Mouse (Mus musculus) limb, embryonic 11.5 days (tissue): ENCODE measurements around the gene Camk1d. TPM values are rescaled to one million over a fixed set of nuclear protein-coding genes. Genes with fewer than 3 reads are reported as not detected.

Experiments
- ATAC-seq: fragments of 200-750 bp; cut with Nextera tagmentation; 2 replicates; pipeline ENCODE4 v1.8.0; 2017; ENCODE audit warnings: low read depth; ENCODE audit not compliant: insufficient number of reproducible peaks, low FRiP score, low TSS enrichment
- DNase-seq: peaks from one replicate; pipeline ENCODE4 v3.0.0-alpha.2; 2015; ENCODE audit warnings: low spot score
- H3K27ac ChIP-seq: fragments of 300-500 bp; sonication (generic); replicated peaks from 2 replicates; pipeline ENCODE4 v1.5.1; 2014; ENCODE audit warnings: low read depth, mild to moderate bottlenecking, low read length
- H3K27me3 ChIP-seq: fragments of 300-500 bp; sonication (generic); 2 replicates; pipeline ENCODE4 v1.6.1; 2014; ENCODE audit warnings: mild to moderate bottlenecking, low read length, mixed read lengths; ENCODE audit not compliant: control insufficient read depth, insufficient read depth
- H3K36me3 ChIP-seq: fragments of 300-500 bp; sonication (generic); 2 replicates; pipeline ENCODE4 v1.6.1; 2014; ENCODE audit warnings: mild to moderate bottlenecking, low read length, moderate library complexity, mixed read lengths; ENCODE audit not compliant: control insufficient read depth, insufficient read depth
- H3K4me1 ChIP-seq: fragments of 300-500 bp; sonication (generic); 2 replicates; pipeline ENCODE4 v1.6.1; 2014; ENCODE audit warnings: low read length, mixed read lengths; ENCODE audit not compliant: control insufficient read depth, insufficient read depth
- H3K4me2 ChIP-seq: fragments of 300-500 bp; sonication (generic); 2 replicates; pipeline ENCODE4 v1.6.1; 2014; ENCODE audit warnings: low read depth, mild to moderate bottlenecking, moderate library complexity; ENCODE audit not compliant: severe bottlenecking
- H3K4me3 ChIP-seq: fragments of 300-500 bp; sonication (generic); 2 replicates; pipeline ENCODE4 v1.5.1; 2014; ENCODE audit warnings: low read depth, low read length
- H3K9ac ChIP-seq: fragments of 300-500 bp; sonication (generic); 2 replicates; pipeline ENCODE4 v1.6.1; 2014; ENCODE audit warnings: mild to moderate bottlenecking, low read length
- H3K9me3 ChIP-seq: fragments of 300-500 bp; sonication (generic); 2 replicates; pipeline ENCODE4 v1.6.1; 2016; ENCODE audit warnings: low read length; ENCODE audit not compliant: control insufficient read depth
- WGBS: fragments of 180-500 bp; shearing (Covaris S2); extraction: QIAGEN DNeasy Blood & Tissue Kit; methylation state at CpG from one replicate; pipeline ENCODE4 v1.1.7; 2014; 5-methylcytosine and 5-hydroxymethylcytosine counted together
- polyA plus RNA-seq: library from polyadenylated mRNA; unstranded; fragments of >200 nt; fragmentation: Nextera tagmentation; extraction: Ambion mirVana; gene quantifications from 2 replicates; pipeline ENCODE4 v1.2.1, GENCODE M21; 2014

Camk1d gene
- polyA plus RNA-seq, 1 experiment from 2014 or later: 0.92 TPM

GRCm38 (mm10) chr2:5478709-5479108 is 235.6 kb downstream of the Camk1d start:
- Histone ChIP-seq H3K27ac (no peak overlapping the region), H3K27me3 (no peaks in the 10 kb centered on the region), H3K4me3 (no peak overlapping the region), H3K4me2 (no peak overlapping the region), H3K9me3 (no peaks in the 10 kb centered on the region), H3K36me3 (no peaks in the 10 kb centered on the region), H3K4me1 (no peaks in the 10 kb centered on the region), H3K9ac (no peak overlapping the region)
- DNase-seq (no peak), ATAC-seq (no peak)
- WGBS: 83% methylated on average over 5 of the region's 5 CpGs

- Histone ChIP-seq H3K36me3 (no peaks in the 10 kb centered on the region), H3K4me1 (no peaks in the 10 kb centered on the region), H3K9me3 (no peaks in the 10 kb centered on the region), H3K27ac (no peak overlapping the region), H3K4me2 (no peak overlapping the region), H3K9ac (no peak overlapping the region), H3K4me3 (no peak overlapping the region), H3K27me3 (no peaks in the 10 kb centered on the region)
- DNase-seq (no peak), ATAC-seq (no peak)
- WGBS: 99% methylated on average over 4 of the region's 4 CpGs
Observed at GRCm38 (mm10) chr2:5478256-5478655, 236.1 kb downstream of the Camk1d start.

GRCm38 (mm10) chr2:5477525-5477924 is 236.8 kb downstream of the Camk1d start:
- no peak overlapping the region for H3K27ac ChIP-seq
- H3K4me3 ChIP-seq: no peak overlapping the region
- no peak for ATAC-seq
- DNase-seq: no peak
- no peaks in the 10 kb centered on the region for H3K27me3 ChIP-seq
- WGBS: 64% methylated on average over 1 of the region's 1 CpGs
- no peak overlapping the region for H3K9ac ChIP-seq
- H3K36me3 ChIP-seq: no peaks in the 10 kb centered on the region
- no peak overlapping the region for H3K4me2 ChIP-seq
- no peaks in the 10 kb centered on the region for H3K9me3 ChIP-seq
- H3K4me1 ChIP-seq: no peaks in the 10 kb centered on the region

GRCm38 (mm10) chr2:5469366-5469941 is 244.9 kb downstream of the Camk1d start:
- Histone ChIP-seq H3K27me3 (no peaks in the 10 kb centered on the region), H3K4me2 (no peak overlapping the region), H3K4me3 (no peak overlapping the region), H3K9me3 (no peaks in the 10 kb centered on the region), H3K36me3 (no peaks in the 10 kb centered on the region), H3K27ac (no peak overlapping the region), H3K9ac (no peak overlapping the region), H3K4me1 (no peaks in the 10 kb centered on the region)
- ATAC-seq (no peak), DNase-seq (no peak)
- WGBS: 74% methylated on average over 4 of the region's 4 CpGs

GRCm38 (mm10) chr2:5467537-5467936 is 246.8 kb downstream of the Camk1d start:
- no peaks in the 10 kb centered on the region for H3K27me3 ChIP-seq
- WGBS: 79% methylated on average over 2 of the region's 2 CpGs
- H3K9ac ChIP-seq: no peak overlapping the region
- H3K4me2 ChIP-seq: no peak overlapping the region
- DNase-seq: no peak
- H3K4me1 ChIP-seq: no peaks in the 10 kb centered on the region
- H3K36me3 ChIP-seq: no peaks in the 10 kb centered on the region
- ATAC-seq: no peak
- H3K27ac ChIP-seq: no peak overlapping the region
- H3K9me3 ChIP-seq: no peaks in the 10 kb centered on the region
- no peak overlapping the region for H3K4me3 ChIP-seq

GRCm38 (mm10) chr2:5458671-5459235 is 255.6 kb downstream of the Camk1d start:
- H3K4me1 ChIP-seq: no peaks in the 10 kb centered on the region
- H3K9me3 ChIP-seq: no peaks in the 10 kb centered on the region
- no peak overlapping the region for H3K4me2 ChIP-seq
- H3K9ac ChIP-seq: no peak overlapping the region
- H3K36me3 ChIP-seq: no peaks in the 10 kb centered on the region
- H3K4me3 ChIP-seq: no peak overlapping the region
- ATAC-seq: no peak
- H3K27me3 ChIP-seq: no peaks in the 10 kb centered on the region
- 84% methylated on average over 16 of the region's 16 CpGs for WGBS
- DNase-seq: no peak
- no peak overlapping the region for H3K27ac ChIP-seq

- no peaks in the 10 kb centered on the region for H3K4me1 ChIP-seq
- no peak overlapping the region for H3K4me2 ChIP-seq
- H3K27me3 ChIP-seq: no peaks in the 10 kb centered on the region
- 86% methylated on average over 5 of the region's 5 CpGs for WGBS
- no peak for DNase-seq
- no peak for ATAC-seq
- H3K27ac ChIP-seq: no peak overlapping the region
- H3K9me3 ChIP-seq: no peaks in the 10 kb centered on the region
- H3K9ac ChIP-seq: no peak overlapping the region
- H3K36me3 ChIP-seq: no peaks in the 10 kb centered on the region
- no peak overlapping the region for H3K4me3 ChIP-seq
Observed at GRCm38 (mm10) chr2:5458075-5458494, 256.2 kb downstream of the Camk1d start.

GRCm38 (mm10) chr2:5456108-5456507 is 258.2 kb downstream of the Camk1d start:
- no peak overlapping the region for H3K9ac ChIP-seq
- H3K36me3 ChIP-seq: no peaks in the 10 kb centered on the region
- H3K9me3 ChIP-seq: no peaks in the 10 kb centered on the region
- no peak for DNase-seq
- no peak overlapping the region for H3K4me3 ChIP-seq
- H3K4me1 ChIP-seq: no peaks in the 10 kb centered on the region
- no peaks in the 10 kb centered on the region for H3K27me3 ChIP-seq
- no peak overlapping the region for H3K27ac ChIP-seq
- WGBS: 40% methylated on average over 1 of the region's 2 CpGs
- H3K4me2 ChIP-seq: no peak overlapping the region
- no peak for ATAC-seq

- H3K4me1 ChIP-seq: no peaks in the 10 kb centered on the region
- no peak overlapping the region for H3K9ac ChIP-seq
- no peaks in the 10 kb centered on the region for H3K36me3 ChIP-seq
- H3K4me2 ChIP-seq: no peak overlapping the region
- ATAC-seq (no peak), DNase-seq (no peak)
- H3K27me3 ChIP-seq: no peaks in the 10 kb centered on the region
- no peaks in the 10 kb centered on the region for H3K9me3 ChIP-seq
- 75% methylated on average over 9 of the region's 9 CpGs for WGBS
- no peak overlapping the region for H3K27ac ChIP-seq
- H3K4me3 ChIP-seq: no peak overlapping the region
Observed at GRCm38 (mm10) chr2:5454830-5455229, 259.5 kb downstream of the Camk1d start.
